Mouse (Mus musculus): ENCODE results near the gene Mob4.
A peak's percentile ranks its signal among the peaks of the same experiment; 100 is the strongest.

- TF ChIP-seq USF1 (IDR thresholded peaks at IDR 0.05; ENCODE audit: low read depth) = no peak
- TF ChIP-seq POLR2A (IDR thresholded peaks at IDR 0.05; ENCODE audit: insufficient read length, low read depth) = no peak
- TF ChIP-seq POLR2AphosphoS2 (IDR thresholded peaks at IDR 0.05; ENCODE audit: insufficient read length, low read depth) = peak; percentile 28
- TF ChIP-seq E2F4 (IDR thresholded peaks at IDR 0.05; ENCODE audit: insufficient read depth) = no peak
- TF ChIP-seq TCF3 (IDR thresholded peaks at IDR 0.05; ENCODE audit: insufficient read length, low read depth) = no peak
- TF ChIP-seq MYOD1 (IDR thresholded peaks at IDR 0.05; ENCODE audit: control insufficient read depth in 1 of 3, insufficient read length in 2 of 3, low read depth in 2 of 3) = no peak
These were observed 30.0 kb downstream of the Mob4 start for GRCm38 (mm10) chr1:55160831-55161638.

Measured in myocyte (in vitro differentiated cells).